Mouse (Mus musculus) forebrain, postnatal 0 days (tissue): Measurements from ENCODE around the gene Hvcn1. TPM values are rescaled to one million over a fixed set of nuclear protein-coding genes. Genes with fewer than 3 reads are reported as not detected.

Experiments used
- ATAC-seq: fragments of 200-750 bp; cut with Nextera tagmentation; 2 replicates; pipeline ENCODE4 v1.8.0; 2017; ENCODE audit warnings: mild to moderate bottlenecking, moderate library complexity
- DNase-seq: peaks from one replicate; pipeline ENCODE4 v3.0.0-alpha.2; 2015
- H3K27ac ChIP-seq: fragments of 300-500 bp; sonication (generic); 2 replicates; pipeline ENCODE4 v1.5.1; 2014; ENCODE audit warnings: low read depth, mild to moderate bottlenecking, antibody characterized with exemption, low read length, moderate library complexity, mixed read lengths
- H3K27me3 ChIP-seq: fragments of 300-500 bp; sonication (generic); 2 replicates; pipeline ENCODE4 v1.6.1; 2014; ENCODE audit warnings: mild to moderate bottlenecking, low read length, mixed read lengths; ENCODE audit not compliant: insufficient read depth
- H3K36me3 ChIP-seq: fragments of 300-500 bp; sonication (generic); 2 replicates; pipeline ENCODE4 v1.6.1; 2014; ENCODE audit warnings: mild to moderate bottlenecking, moderate library complexity; ENCODE audit not compliant: insufficient read depth
- H3K4me1 ChIP-seq: fragments of 300-500 bp; sonication (generic); 2 replicates; pipeline ENCODE4 v1.6.1; 2014; ENCODE audit warnings: antibody characterized with exemption; ENCODE audit not compliant: insufficient read depth
- H3K4me2 ChIP-seq: fragments of 300-500 bp; sonication (generic); 2 replicates; pipeline ENCODE4 v1.6.1; 2014; ENCODE audit warnings: low read depth, mild to moderate bottlenecking, moderate library complexity
- H3K4me3 ChIP-seq: fragments of 300-500 bp; sonication (generic); 2 replicates; pipeline ENCODE4 v1.5.1; 2014; ENCODE audit warnings: low read depth, low read length, mixed read lengths
- H3K9ac ChIP-seq: fragments of 300-500 bp; sonication (generic); 2 replicates; pipeline ENCODE4 v1.6.1; 2014; ENCODE audit warnings: mild to moderate bottlenecking
- H3K9me3 ChIP-seq: fragments of 300-500 bp; sonication (generic); 2 replicates; pipeline ENCODE4 v1.6.1; 2016; ENCODE audit warnings: low read length
- CTCF ChIP-seq: sonication (generic); IDR thresholded peaks from 2 replicates; pipeline ENCODE4 v1.5.1; 2016; ENCODE audit warnings: antibody characterized with exemption, control low read depth, low read depth
- WGBS: fragments of 180-500 bp; shearing (Covaris S2); extraction: QIAGEN DNeasy Blood & Tissue Kit; methylation state at CpG from one replicate; pipeline ENCODE4 v1.1.7; 2014; 5-methylcytosine and 5-hydroxymethylcytosine counted together
- polyA plus RNA-seq: library from polyadenylated mRNA; unstranded; fragments of >200 nt; fragmentation: Nextera tagmentation; extraction: Ambion mirVana; gene quantifications from 2 replicates; pipeline ENCODE4 v1.2.1, GENCODE M21; 2015
- total RNA-seq: library from RNA; depleted of rRNA; stranded (reverse); fragments of >200 nt; gene quantifications from 2 replicates; pipeline ENCODE4 v1.2.3, GENCODE M21; 2014

Gene Hvcn1
- total and polyA plus RNA-seq, 2 experiments from 2014 or later, result 1.2 to 3.0 TPM

GRCm38 (mm10) chr5:122213861-122214260 lies 7.3 kb downstream of the Hvcn1 start:
- Histone ChIP-seq H3K27me3 (no peaks in the 10 kb centered on the region), H3K36me3 (no peaks in the 10 kb centered on the region), H3K4me3 (no peak overlapping the region), H3K4me1 (no peaks in the 10 kb centered on the region), H3K9ac (no peak overlapping the region), H3K4me2 (no peak overlapping the region), H3K27ac (no peak overlapping the region), H3K9me3 (no peaks in the 10 kb centered on the region)
- 95% methylated on average over 6 of the region's 6 CpGs for WGBS
- DNase-seq, result no peak
- ATAC-seq, result no peak
- no peak for TF ChIP-seq CTCF

GRCm38 (mm10) chr5:122217636-122218035 lies 11.0 kb downstream of the Hvcn1 start:
- Histone ChIP-seq H3K27ac (no peak overlapping the region), H3K4me1 (no peaks in the 10 kb centered on the region), H3K9me3 (no peaks in the 10 kb centered on the region), H3K36me3 (no peaks in the 10 kb centered on the region), H3K27me3 (no peaks in the 10 kb centered on the region), H3K4me3 (no peak overlapping the region), H3K9ac (no peak overlapping the region), H3K4me2 (no peak overlapping the region)
- DNase-seq (no peak), ATAC-seq (no peak)
- 80% methylated on average over 6 of the region's 6 CpGs for WGBS
- no peak for TF ChIP-seq CTCF

- Histone ChIP-seq H3K4me3 (no peak overlapping the region), H3K4me2 (no peak overlapping the region), H3K36me3 (no peaks in the 10 kb centered on the region), H3K27me3 (no peaks in the 10 kb centered on the region), H3K9me3 (no peaks in the 10 kb centered on the region), H3K4me1 (no peaks in the 10 kb centered on the region), H3K9ac (no peak overlapping the region), H3K27ac (no peak overlapping the region)
- DNase-seq (no peak), ATAC-seq (no peak)
- WGBS, result 93% methylated on average over 12 of the region's 12 CpGs
- TF ChIP-seq CTCF, result no peak
Observed at GRCm38 (mm10) chr5:122218109-122218905, 11.7 kb downstream of the Hvcn1 start.

GRCm38 (mm10) chr5:122218928-122219327 lies 12.3 kb downstream of the Hvcn1 start:
- Histone ChIP-seq H3K4me1 (no peaks in the 10 kb centered on the region), H3K36me3 (no peaks in the 10 kb centered on the region), H3K27ac (no peak overlapping the region), H3K4me2 (no peak overlapping the region), H3K9ac (no peak overlapping the region), H3K9me3 (no peaks in the 10 kb centered on the region), H3K27me3 (no peaks in the 10 kb centered on the region), H3K4me3 (no peak overlapping the region)
- no peak for ATAC-seq
- 75% methylated on average over 7 of the region's 7 CpGs for WGBS
- no peak for DNase-seq
- no peak for TF ChIP-seq CTCF

- Histone ChIP-seq H3K9ac (no peak overlapping the region), H3K27me3 (no peaks in the 10 kb centered on the region), H3K4me1 (no peaks in the 10 kb centered on the region), H3K27ac (no peak overlapping the region), H3K4me2 (no peak overlapping the region), H3K36me3 (no peaks in the 10 kb centered on the region), H3K9me3 (no peaks in the 10 kb centered on the region), H3K4me3 (no peak overlapping the region)
- no peak for ATAC-seq
- no peak for DNase-seq
- 79% methylated on average over 18 of the region's 18 CpGs for WGBS
- no peak for TF ChIP-seq CTCF
Observed at GRCm38 (mm10) chr5:122219655-122220629, 13.3 kb downstream of the Hvcn1 start.

- TF ChIP-seq CTCF, result no peak
- 88% methylated on average over 4 of the region's 4 CpGs for WGBS
- Histone ChIP-seq H3K4me2 (no peak overlapping the region), H3K27me3 (no peaks in the 10 kb centered on the region), H3K4me1 (no peaks in the 10 kb centered on the region), H3K9me3 (no peaks in the 10 kb centered on the region), H3K9ac (no peak overlapping the region), H3K27ac (no peak overlapping the region), H3K36me3 (no peaks in the 10 kb centered on the region), H3K4me3 (no peak overlapping the region)
- no peak for DNase-seq
- no peak for ATAC-seq
Observed at GRCm38 (mm10) chr5:122221085-122221484, 14.5 kb downstream of the Hvcn1 start.

GRCm38 (mm10) chr5:122224291-122224690 lies 17.7 kb downstream of the Hvcn1 start:
- WGBS, result 91% methylated on average over 2 of the region's 2 CpGs
- H3K27ac ChIP-seq, result no peak overlapping the region
- no peak overlapping the region for H3K4me3 ChIP-seq
- TF ChIP-seq CTCF, result no peak
- no peaks in the 10 kb centered on the region for H3K9me3 ChIP-seq
- H3K4me1 ChIP-seq, result no peaks in the 10 kb centered on the region
- no peaks in the 10 kb centered on the region for H3K27me3 ChIP-seq
- no peak for ATAC-seq
- DNase-seq, result no peak
- no peak overlapping the region for H3K9ac ChIP-seq
- no peaks in the 10 kb centered on the region for H3K36me3 ChIP-seq
- no peak overlapping the region for H3K4me2 ChIP-seq
